Mouse (Mus musculus) myocyte (in vitro differentiated cells): ENCODE data around the gene Lpp.

ENCODE experiments used
- CEBPB ChIP-seq: IDR thresholded peaks from 2 replicates; pipeline ENCODE4 v1.6.1; 2011; ENCODE audit warnings: mild to moderate bottlenecking, moderate library complexity; ENCODE audit not compliant: poor library complexity, insufficient read depth, severe bottlenecking
- E2F4 ChIP-seq: IDR thresholded peaks from one replicate; pipeline ENCODE4 v1.6.1; 2011; ENCODE audit warnings: mild to moderate bottlenecking, control low read depth, moderate library complexity; ENCODE audit not compliant: insufficient read depth
- MAX ChIP-seq: IDR thresholded peaks from one replicate; pipeline ENCODE4 v1.6.1; 2011; ENCODE audit warnings: low read depth, mild to moderate bottlenecking, control low read depth
- MYOD1 ChIP-seq, 3 experiments: IDR thresholded peaks; one replicate each; pipeline ENCODE4 v1.6.1; 2011; ENCODE audit warnings: control low read depth in 2 of 3, low read depth in 2 of 3, mild to moderate bottlenecking in 2 of 3, moderate library complexity in 1 of 3; ENCODE audit not compliant: insufficient read length in 2 of 3, control insufficient read depth in 1 of 3
- MYOG ChIP-seq, 3 experiments: IDR thresholded peaks; one replicate each; pipeline ENCODE4 v1.6.1; 2011; ENCODE audit warnings: control low read depth in 2 of 3, low read depth in 2 of 3, mild to moderate bottlenecking in 2 of 3; ENCODE audit not compliant: insufficient read length in 2 of 3, control insufficient read depth in 1 of 3, insufficient read depth in 1 of 3
- POLR2A ChIP-seq: IDR thresholded peaks from one replicate; pipeline ENCODE4 v1.6.1; 2011; ENCODE audit warnings: low read depth, mild to moderate bottlenecking, control low read depth, moderate library complexity; ENCODE audit not compliant: insufficient read length
- POLR2AphosphoS2 ChIP-seq: IDR thresholded peaks from one replicate; pipeline ENCODE4 v1.6.1; 2011; ENCODE audit warnings: low read depth, control low read depth; ENCODE audit not compliant: insufficient read length
- REST ChIP-seq: IDR thresholded peaks from one replicate; pipeline ENCODE4 v1.6.1; 2011; ENCODE audit warnings: mild to moderate bottlenecking, control low read depth, moderate library complexity; ENCODE audit not compliant: insufficient read depth, insufficient read length
- SRF ChIP-seq: IDR thresholded peaks from one replicate; pipeline ENCODE4 v1.6.1; 2011; ENCODE audit warnings: low read depth; ENCODE audit not compliant: control insufficient read depth, insufficient read length
- TCF12 ChIP-seq: IDR thresholded peaks from one replicate; pipeline ENCODE4 v1.6.1; 2011; ENCODE audit warnings: mild to moderate bottlenecking, control low read depth; ENCODE audit not compliant: poor library complexity, insufficient read depth, severe bottlenecking
- TCF3 ChIP-seq: IDR thresholded peaks from one replicate; pipeline ENCODE4 v1.6.1; 2011; ENCODE audit warnings: low read depth, control low read depth; ENCODE audit not compliant: insufficient read length
- USF1 ChIP-seq: IDR thresholded peaks from one replicate; pipeline ENCODE4 v1.6.1; 2011; ENCODE audit warnings: low read depth, mild to moderate bottlenecking, control low read depth, moderate library complexity

DNA sequence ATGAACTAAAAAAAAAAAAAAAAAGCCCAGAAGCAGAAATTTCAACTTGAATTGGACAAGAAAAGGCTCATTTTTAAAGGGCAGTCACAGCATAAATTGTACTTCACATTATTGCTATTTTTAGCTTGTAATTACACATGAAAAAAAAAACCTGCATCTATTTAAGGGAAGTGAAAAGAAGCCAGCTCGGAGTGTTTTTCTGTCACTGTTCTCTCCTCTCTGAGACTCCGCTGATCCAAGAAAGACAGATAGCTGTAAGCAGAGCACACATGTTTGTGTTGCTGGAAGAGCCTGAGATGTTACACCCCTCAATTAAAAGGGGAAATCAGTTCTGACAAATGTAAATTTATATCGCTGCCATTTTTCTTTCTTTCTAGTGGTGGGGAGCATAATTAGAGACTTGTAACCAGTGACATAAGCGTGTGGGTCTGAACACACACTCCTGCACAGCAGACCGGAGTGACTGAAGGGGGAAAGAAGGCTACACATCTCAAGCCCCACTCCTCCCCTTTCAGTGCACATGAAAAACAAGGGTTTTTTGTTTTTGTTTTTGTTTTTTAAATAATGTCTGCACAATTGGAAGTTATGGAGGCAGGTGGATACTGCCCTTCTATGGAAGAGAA, 579.8 kb downstream of the Lpp start:
- TF ChIP-seq USF1 (no peak), E2F4 (no peak), POLR2A (no peak), REST (no peak), CEBPB (no peak), TCF12 (no peak), MYOG (IDR thresholded peaks at IDR 0.05; ENCODE audit: control insufficient read depth in 1 of 3, insufficient read depth in 1 of 3, insufficient read length in 2 of 3, low read depth in 2 of 3) (no peak), SRF (no peak), POLR2AphosphoS2 (no peak), MYOD1 (IDR thresholded peaks at IDR 0.05; ENCODE audit: control insufficient read depth in 1 of 3, insufficient read length in 2 of 3, low read depth in 2 of 3) (no peak), MAX (no peak), TCF3 (no peak)
